Mouse (Mus musculus) lung, embryonic 16.5 days (tissue): ENCODE data around the gene Calhm5. TPM values are rescaled to one million over a fixed set of nuclear protein-coding genes. Genes with fewer than 3 reads are reported as not detected.

Source experiments
- ATAC-seq: fragments of 200-750 bp; cut with Nextera tagmentation; 2 replicates; pipeline ENCODE4 v1.8.0; 2017; ENCODE audit warnings: low read depth, mild to moderate bottlenecking, moderate library complexity
- H3K27ac ChIP-seq: fragments of 300-500 bp; sonication (generic); 2 replicates; pipeline ENCODE4 v1.5.1; 2014; ENCODE audit warnings: mild to moderate bottlenecking, control low read depth, low read length
- H3K27me3 ChIP-seq: fragments of 300-500 bp; sonication (generic); 2 replicates; pipeline ENCODE4 v1.6.1; 2014; ENCODE audit warnings: low read depth, low read length, mixed read lengths; ENCODE audit not compliant: control insufficient read depth, insufficient read depth
- H3K36me3 ChIP-seq: fragments of 300-500 bp; sonication (generic); 2 replicates; pipeline ENCODE4 v1.6.1; 2014; ENCODE audit warnings: low read length; ENCODE audit not compliant: control insufficient read depth, insufficient read depth
- H3K4me1 ChIP-seq: fragments of 300-500 bp; sonication (generic); replicated peaks from 2 replicates; pipeline ENCODE4 v1.6.1; 2014; ENCODE audit warnings: low read length, mixed read lengths; ENCODE audit not compliant: control insufficient read depth, insufficient read depth
- H3K4me2 ChIP-seq: fragments of 300-500 bp; sonication (generic); 2 replicates; pipeline ENCODE4 v1.6.1; 2014; ENCODE audit warnings: low read depth, low read length, control low read depth
- H3K4me3 ChIP-seq: fragments of 300-500 bp; sonication (generic); 2 replicates; pipeline ENCODE4 v1.5.1; 2014; ENCODE audit warnings: mild to moderate bottlenecking, low read length, control low read depth
- H3K9ac ChIP-seq: fragments of 300-500 bp; sonication (generic); 2 replicates; pipeline ENCODE4 v1.6.1; 2014; ENCODE audit warnings: low read length, control low read depth
- H3K9me3 ChIP-seq: fragments of 300-500 bp; sonication (generic); 2 replicates; pipeline ENCODE4 v1.6.1; 2016; ENCODE audit warnings: low read length; ENCODE audit not compliant: control insufficient read depth
- WGBS: fragments of 180-500 bp; shearing (Covaris S2); extraction: QIAGEN DNeasy Blood & Tissue Kit; methylation state at CpG from one replicate; pipeline ENCODE4 v1.1.7; 2014; 5-methylcytosine and 5-hydroxymethylcytosine counted together
- polyA plus RNA-seq: library from polyadenylated mRNA; unstranded; fragments of >200 nt; fragmentation: Nextera tagmentation; extraction: Ambion mirVana; gene quantifications from 2 replicates; pipeline ENCODE4 v1.2.1, GENCODE M21; 2015

Calhm5 gene
- polyA plus RNA-seq, 1 experiment from 2014 or later: 1.0 TPM

- Histone ChIP-seq H3K9ac (no peak overlapping the region), H3K27ac (peak overlapping the region; percentile 59), H3K9me3 (no peaks in the 10 kb centered on the region), H3K27me3 (no peaks in the 10 kb centered on the region), H3K4me3 (no peak overlapping the region), H3K4me1 (peaks cover 6% of the 10 kb centered on the region; the same call in 1 of the 2 replicates), H3K36me3 (no peaks in the 10 kb centered on the region), H3K4me2 (no peak overlapping the region)
- peak; percentile 85 for ATAC-seq
- WGBS: 53% methylated on average over 2 of the region's 2 CpGs
Observed at GRCm38 (mm10) chr10:34088515-34088914, 7.8 kb downstream of the Calhm5 start.

GRCm38 (mm10) chr10:34086514-34086913, 9.8 kb downstream of the Calhm5 start:
- no peaks in the 10 kb centered on the region for H3K36me3 ChIP-seq
- peak; percentile 49 for ATAC-seq
- no peaks in the 10 kb centered on the region for H3K27me3 ChIP-seq
- H3K9ac ChIP-seq: no peak overlapping the region
- H3K27ac ChIP-seq: no peak overlapping the region
- H3K4me2 ChIP-seq: no peak overlapping the region
- H3K9me3 ChIP-seq: no peaks in the 10 kb centered on the region
- WGBS: 44% methylated on average over 1 of the region's 1 CpGs
- no peak overlapping the region for H3K4me3 ChIP-seq
- H3K4me1 ChIP-seq: peaks cover 6% of the 10 kb centered on the region; the same call in 1 of the 2 replicates

- WGBS: 60% methylated on average over 5 of the region's 5 CpGs
- no peak for ATAC-seq
- no peak overlapping the region for H3K4me3 ChIP-seq
- no peak overlapping the region for H3K9ac ChIP-seq
- no peak overlapping the region for H3K4me2 ChIP-seq
- H3K27ac ChIP-seq: no peak overlapping the region
- H3K9me3 ChIP-seq: no peaks in the 10 kb centered on the region
- no peaks in the 10 kb centered on the region for H3K27me3 ChIP-seq
- no peaks in the 10 kb centered on the region for H3K36me3 ChIP-seq
- H3K4me1 ChIP-seq: no peaks in the 10 kb centered on the region
Observed at GRCm38 (mm10) chr10:34074522-34075200, 21.7 kb downstream of the Calhm5 start.

GRCm38 (mm10) chr10:34071650-34072049, 24.7 kb downstream of the Calhm5 start:
- Histone ChIP-seq H3K27ac (no peak overlapping the region), H3K4me3 (no peak overlapping the region), H3K27me3 (no peaks in the 10 kb centered on the region), H3K36me3 (no peaks in the 10 kb centered on the region), H3K4me1 (no peaks in the 10 kb centered on the region), H3K9ac (no peak overlapping the region), H3K9me3 (no peaks in the 10 kb centered on the region), H3K4me2 (no peak overlapping the region)
- ATAC-seq: no peak
- WGBS: 50% methylated on average over 2 of the region's 2 CpGs

GRCm38 (mm10) chr10:34070999-34071492, 25.3 kb downstream of the Calhm5 start:
- no peaks in the 10 kb centered on the region for H3K9me3 ChIP-seq
- H3K9ac ChIP-seq: no peak overlapping the region
- H3K4me1 ChIP-seq: no peaks in the 10 kb centered on the region
- H3K27me3 ChIP-seq: no peaks in the 10 kb centered on the region
- no peak overlapping the region for H3K4me2 ChIP-seq
- 34% methylated on average over 5 of the region's 5 CpGs for WGBS
- no peak overlapping the region for H3K4me3 ChIP-seq
- no peaks in the 10 kb centered on the region for H3K36me3 ChIP-seq
- ATAC-seq: no peak
- no peak overlapping the region for H3K27ac ChIP-seq

- Histone ChIP-seq H3K4me2 (no peak overlapping the region), H3K9ac (no peak overlapping the region), H3K27ac (no peak overlapping the region), H3K4me1 (no peaks in the 10 kb centered on the region), H3K4me3 (no peak overlapping the region), H3K27me3 (no peaks in the 10 kb centered on the region), H3K36me3 (no peaks in the 10 kb centered on the region), H3K9me3 (no peaks in the 10 kb centered on the region)
- WGBS: 74% methylated on average over 1 of the region's 1 CpGs
- no peak for ATAC-seq
Observed at GRCm38 (mm10) chr10:34069606-34070005, 26.7 kb downstream of the Calhm5 start.

- H3K36me3 ChIP-seq: no peaks in the 10 kb centered on the region
- no peaks in the 10 kb centered on the region for H3K9me3 ChIP-seq
- H3K27ac ChIP-seq: no peak overlapping the region
- no peak for ATAC-seq
- no peaks in the 10 kb centered on the region for H3K27me3 ChIP-seq
- no peak overlapping the region for H3K4me2 ChIP-seq
- no peak overlapping the region for H3K4me3 ChIP-seq
- H3K9ac ChIP-seq: no peak overlapping the region
- H3K4me1 ChIP-seq: no peaks in the 10 kb centered on the region
- 39% methylated on average over 3 of the region's 3 CpGs for WGBS
Observed at GRCm38 (mm10) chr10:34066591-34066990, 29.7 kb downstream of the Calhm5 start.

GRCm38 (mm10) chr10:34053987-34054386, 42.3 kb downstream of the Calhm5 start:
- 82% methylated on average over 2 of the region's 2 CpGs for WGBS
- ATAC-seq: no peak
- Histone ChIP-seq H3K9ac (no peak overlapping the region), H3K27ac (no peak overlapping the region), H3K4me1 (no peaks in the 10 kb centered on the region), H3K36me3 (no peaks in the 10 kb centered on the region), H3K4me2 (no peak overlapping the region), H3K9me3 (no peaks in the 10 kb centered on the region), H3K27me3 (no peaks in the 10 kb centered on the region), H3K4me3 (no peak overlapping the region)

- ATAC-seq: no peak
- WGBS: 75% methylated on average over 5 of the region's 5 CpGs
- H3K27ac ChIP-seq: no peak within 1 kb of the TSS
- H3K4me2 ChIP-seq: no peak within 1 kb of the TSS
- no peaks in the 10 kb centered on the region for H3K9me3 ChIP-seq
- H3K9ac ChIP-seq: no peak within 1 kb of the TSS
- H3K4me1 ChIP-seq: no peaks in the 10 kb centered on the region
- H3K36me3 ChIP-seq: no peaks in the 10 kb centered on the region
- H3K27me3 ChIP-seq: no peaks in the 10 kb centered on the region
- H3K4me3 ChIP-seq: no peak within 1 kb of the TSS
Observed at GRCm38 (mm10) chr10:34044210-34044609, 52.1 kb downstream of the Calhm5 start, which contains the start of gene Calhm4. Calhm4 (minus strand) TSS chr10:34044310.
